Mouse (Mus musculus): ENCODE measurements around the gene Nudt2.

Nudt2 gene

DNA sequence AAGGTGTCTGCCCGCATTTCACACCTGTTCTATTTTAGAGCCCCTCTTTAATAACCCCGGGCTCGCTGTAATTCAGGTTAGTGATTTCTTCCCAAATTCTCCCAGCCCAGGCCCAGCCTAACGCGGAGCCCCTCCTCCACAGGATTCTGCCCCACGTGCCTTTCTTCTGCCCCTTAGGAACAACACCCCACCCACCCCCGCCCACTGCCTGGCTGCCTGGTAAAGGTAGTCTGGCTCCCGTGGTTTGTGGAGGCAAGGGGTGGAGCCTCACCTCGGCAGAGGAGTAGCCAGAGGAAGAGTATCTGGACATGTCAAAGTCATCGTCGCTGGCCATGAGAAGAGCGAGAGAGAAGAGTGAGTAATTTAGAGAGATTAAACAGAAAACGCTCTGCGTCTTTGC, 55.7 kb downstream of the Nudt2 start:
- DNase-seq (ENCODE audit: low spot score): no peak

DNA sequence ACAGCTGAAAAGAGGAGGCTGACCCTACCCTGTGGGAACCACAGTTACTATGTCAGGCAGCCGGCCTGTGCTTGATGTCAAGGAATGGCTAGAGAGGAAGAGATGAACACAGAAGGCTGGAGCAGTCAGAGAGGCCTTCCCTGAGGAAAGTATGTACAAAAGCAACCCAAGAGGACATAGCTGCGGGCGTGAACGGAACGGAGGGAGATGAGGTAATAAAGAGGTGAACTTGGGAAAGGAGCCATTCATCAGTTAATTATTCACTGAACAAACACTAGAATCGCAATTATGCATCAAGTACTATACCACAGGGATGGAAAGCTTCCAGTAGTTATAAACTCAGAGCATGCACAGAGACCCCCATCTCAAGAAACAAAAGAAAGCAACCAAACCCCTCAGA, 57.2 kb downstream of the Nudt2 start:
- DNase-seq (ENCODE audit: low spot score): no peak

DNA sequence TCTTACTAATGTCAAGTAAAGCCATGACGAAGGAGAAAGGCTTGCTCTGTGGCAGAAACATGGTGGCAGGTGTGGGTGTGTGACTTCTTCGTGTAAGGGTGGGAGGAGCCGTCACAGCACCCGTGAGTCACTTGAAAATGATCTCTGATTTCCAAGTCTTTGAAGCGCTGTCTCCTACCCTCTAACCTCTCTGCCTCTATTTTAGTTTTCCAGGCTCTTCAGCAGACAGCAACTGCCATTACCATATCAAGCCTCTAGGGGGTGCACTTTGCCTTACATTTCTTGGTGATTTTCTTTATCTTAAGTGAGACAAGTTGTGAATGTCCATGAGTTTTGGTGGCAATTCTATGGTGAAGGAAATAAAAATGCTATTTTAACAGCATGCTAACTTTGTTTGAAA, 57.8 kb downstream of the Nudt2 start:
- DNase-seq (ENCODE audit: low spot score): no peak

DNA sequence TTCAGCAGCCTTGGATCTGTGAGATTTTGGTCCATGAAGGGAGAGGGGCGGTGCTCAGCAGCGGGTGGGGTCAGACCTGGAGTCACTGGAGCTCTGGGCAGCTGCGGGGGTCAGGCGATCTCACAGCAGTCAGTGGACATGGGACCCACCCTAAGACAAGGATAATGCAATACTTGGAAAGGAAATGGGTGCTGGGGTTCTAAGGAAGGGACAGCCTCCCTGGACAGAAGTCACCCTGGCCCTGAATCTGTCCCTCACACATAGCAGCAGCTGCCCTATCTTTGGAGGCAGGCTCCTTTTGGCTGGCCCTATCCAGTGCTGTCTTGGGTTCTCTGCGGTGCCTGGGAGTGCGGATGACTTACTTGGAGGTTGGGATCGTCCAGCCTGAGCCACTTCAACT, 58.9 kb downstream of the Nudt2 start:
- DNase-seq (ENCODE audit: low spot score): no peak

DNA sequence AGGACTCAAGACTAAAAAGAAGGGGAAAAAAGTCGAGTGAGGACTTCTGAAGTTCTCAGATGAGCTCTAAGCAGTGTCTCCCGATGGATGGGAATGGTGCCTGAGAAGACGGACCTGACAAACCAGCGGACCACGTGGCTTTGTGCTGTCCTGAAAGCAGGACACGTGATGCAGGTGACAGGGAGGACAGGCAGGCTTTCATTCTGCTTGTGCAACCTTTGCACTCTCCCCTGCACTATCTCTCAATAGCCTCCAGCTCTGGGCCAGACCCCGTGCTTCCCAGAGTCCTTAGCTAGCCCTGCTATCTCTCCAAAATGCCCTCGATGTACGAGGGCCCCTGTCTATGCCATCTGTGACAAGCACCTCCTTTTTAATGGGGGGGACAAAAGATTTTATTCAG, 59.9 kb downstream of the Nudt2 start:
- peak; percentile 76 for DNase-seq (ENCODE audit: low spot score)

DNA sequence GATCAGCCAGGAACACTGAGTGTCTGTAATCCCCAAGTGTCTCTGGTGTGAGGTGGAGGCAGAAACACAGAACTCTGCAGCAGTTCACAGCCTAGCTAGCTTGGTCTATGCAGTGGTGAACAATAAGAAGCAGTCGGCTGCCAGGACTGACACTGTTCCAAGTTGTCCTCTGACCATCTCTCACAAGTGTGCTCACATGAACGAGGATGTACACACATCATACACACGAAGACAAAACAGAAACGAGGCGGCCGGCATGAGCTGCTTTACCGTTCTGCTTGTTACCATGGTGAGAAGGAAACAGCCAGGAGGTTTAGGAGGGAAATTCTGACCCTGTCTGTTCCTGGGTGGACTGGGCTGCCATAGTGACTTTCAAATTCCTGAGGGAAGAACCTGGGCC, 61.6 kb downstream of the Nudt2 start:
- no peak for DNase-seq (ENCODE audit: low spot score)

DNA sequence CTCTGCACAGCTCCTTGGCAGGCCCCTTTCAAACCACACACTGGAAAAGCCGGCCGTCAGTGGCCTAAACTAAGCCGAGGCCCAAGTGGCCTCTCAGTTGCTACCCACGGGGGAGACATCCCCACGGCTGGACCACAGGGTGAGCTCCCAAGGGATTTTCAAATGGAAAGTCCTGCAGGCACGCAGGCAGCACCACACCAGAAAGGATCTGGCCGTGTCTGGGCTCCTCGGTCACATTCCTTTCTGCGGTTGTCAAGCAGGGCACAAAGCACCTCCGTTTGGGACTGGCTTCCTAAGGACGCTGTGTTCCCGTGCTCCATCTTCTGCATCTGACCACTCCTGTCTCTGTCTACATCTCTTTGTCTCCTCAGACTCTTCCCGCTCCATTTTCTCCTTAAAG, 62.1 kb downstream of the Nudt2 start:
- no peak for DNase-seq (ENCODE audit: low spot score)

DNA sequence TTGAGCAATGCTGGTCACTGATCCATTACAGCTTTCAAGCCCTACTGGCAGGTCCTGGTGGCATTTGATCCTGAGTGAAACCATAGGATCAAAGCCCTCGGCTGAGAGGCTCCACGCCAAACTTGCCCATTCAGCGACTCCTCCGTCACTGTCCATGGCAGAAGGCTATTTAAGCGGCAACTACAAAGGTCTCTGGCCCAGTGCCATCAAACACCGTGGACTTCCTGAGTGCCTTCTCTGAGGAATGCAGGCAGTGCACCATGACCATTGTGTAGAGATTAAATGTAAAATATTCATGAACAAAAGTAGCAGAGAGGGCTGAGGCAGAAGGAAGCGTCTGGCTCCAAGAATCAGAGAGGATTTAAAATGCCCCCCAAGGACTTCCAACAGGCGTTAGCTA, 63.0 kb downstream of the Nudt2 start:
- DNase-seq (ENCODE audit: low spot score): no peak

All from yolk sac, embryonic 10.5 days (tissue).